Mouse (Mus musculus) activated CD4-positive, CD25-positive, alpha-beta regulatory T cell, adult 9 weeks (primary cell): ENCODE results near the gene Fam189a1. TPM values are rescaled to one million over a fixed set of nuclear protein-coding genes. Genes with fewer than 3 reads are reported as not detected.

Experiments
- polyA plus RNA-seq: library from polyadenylated mRNA; unstranded; fragments of 100-300 nt; shearing (Covaris generic); gene quantifications from one replicate; pipeline ENCODE4 v1.2.1, GENCODE M21; 2017

Fam189a1 gene
- polyA plus RNA-seq, result not detected

DNA sequence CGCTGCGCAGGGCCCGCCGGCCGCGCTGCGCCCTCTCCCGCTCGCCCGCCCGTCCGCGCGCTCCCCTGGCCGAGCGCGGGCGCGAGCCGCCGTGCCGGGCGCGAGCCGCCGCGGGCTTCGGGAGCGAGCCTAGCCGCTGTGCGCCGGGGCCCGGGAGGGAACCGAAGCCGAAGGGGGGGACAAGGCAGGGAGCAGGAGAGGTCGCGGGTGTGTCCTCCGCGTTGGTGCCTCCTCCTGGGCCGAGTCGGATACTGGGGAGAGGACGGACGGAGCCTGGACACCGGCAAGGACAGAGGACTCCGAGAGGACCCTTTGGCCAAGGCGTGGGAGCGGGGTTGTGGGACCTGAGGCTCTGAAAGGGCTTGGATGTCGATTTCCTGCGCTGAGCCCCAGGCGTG, at the start of gene Fam189a1:
Gene Fam189a1 (minus strand): TSS at position 57 of the 398 bp plus-strand sequence.

GRCm38 (mm10) chr7:64872743-64873241, 283.6 kb downstream of the Fam189a1 start, which contains the start of gene Nsmce3:
Gene Nsmce3 (minus strand): TSS chr7:64872997.

